Mouse (Mus musculus) hindbrain, embryonic 10.5 days (tissue): ENCODE results near the gene Ddx49. TPM values are rescaled to one million over a fixed set of nuclear protein-coding genes. Genes with fewer than 3 reads are reported as not detected.
A peak's percentile ranks its signal among the peaks of the same experiment; 100 is the strongest.

Experiments used
- DNase-seq: peaks from one replicate; pipeline ENCODE4 v3.0.0-alpha.2; 2017; ENCODE audit warnings: low spot score
- H3K27ac ChIP-seq: fragments of 300-500 bp; sonication (generic); 2 replicates; pipeline ENCODE4 v1.5.1; 2016; ENCODE audit warnings: mild to moderate bottlenecking, moderate library complexity
- H3K27me3 ChIP-seq: fragments of 300-500 bp; sonication (generic); 2 replicates; pipeline ENCODE4 v1.6.1; 2016; ENCODE audit warnings: mild to moderate bottlenecking; ENCODE audit not compliant: poor library complexity, insufficient read depth, severe bottlenecking
- H3K36me3 ChIP-seq: fragments of 300-500 bp; sonication (generic); 2 replicates; pipeline ENCODE4 v1.6.1; 2016; ENCODE audit warnings: mild to moderate bottlenecking, moderate library complexity
- H3K4me1 ChIP-seq: fragments of 300-500 bp; sonication (generic); replicated peaks from 2 replicates; pipeline ENCODE4 v1.6.1; 2016; ENCODE audit warnings: mild to moderate bottlenecking
- H3K4me3 ChIP-seq: fragments of 300-500 bp; sonication (generic); 2 replicates; pipeline ENCODE4 v1.5.1; 2016; ENCODE audit warnings: mild to moderate bottlenecking, moderate library complexity
- H3K9me3 ChIP-seq: fragments of 300-500 bp; sonication (generic); 2 replicates; pipeline ENCODE4 v1.6.1; 2016; ENCODE audit warnings: mild to moderate bottlenecking, moderate library complexity
- WGBS: fragments of 180-500 bp; shearing (Covaris S2); methylation state at CpG from one replicate; pipeline ENCODE4 v1.1.7; 2016; 5-methylcytosine and 5-hydroxymethylcytosine counted together
- polyA plus RNA-seq: library from polyadenylated mRNA; unstranded; fragments of >200 nt; fragmentation: Nextera tagmentation; extraction: Ambion mirVana; gene quantifications from 2 replicates; pipeline ENCODE4 v1.2.1, GENCODE M21; 2016

Gene Ddx49
- polyA plus RNA-seq, 1 experiment from 2014 or later, result 54.8 TPM

DNA sequence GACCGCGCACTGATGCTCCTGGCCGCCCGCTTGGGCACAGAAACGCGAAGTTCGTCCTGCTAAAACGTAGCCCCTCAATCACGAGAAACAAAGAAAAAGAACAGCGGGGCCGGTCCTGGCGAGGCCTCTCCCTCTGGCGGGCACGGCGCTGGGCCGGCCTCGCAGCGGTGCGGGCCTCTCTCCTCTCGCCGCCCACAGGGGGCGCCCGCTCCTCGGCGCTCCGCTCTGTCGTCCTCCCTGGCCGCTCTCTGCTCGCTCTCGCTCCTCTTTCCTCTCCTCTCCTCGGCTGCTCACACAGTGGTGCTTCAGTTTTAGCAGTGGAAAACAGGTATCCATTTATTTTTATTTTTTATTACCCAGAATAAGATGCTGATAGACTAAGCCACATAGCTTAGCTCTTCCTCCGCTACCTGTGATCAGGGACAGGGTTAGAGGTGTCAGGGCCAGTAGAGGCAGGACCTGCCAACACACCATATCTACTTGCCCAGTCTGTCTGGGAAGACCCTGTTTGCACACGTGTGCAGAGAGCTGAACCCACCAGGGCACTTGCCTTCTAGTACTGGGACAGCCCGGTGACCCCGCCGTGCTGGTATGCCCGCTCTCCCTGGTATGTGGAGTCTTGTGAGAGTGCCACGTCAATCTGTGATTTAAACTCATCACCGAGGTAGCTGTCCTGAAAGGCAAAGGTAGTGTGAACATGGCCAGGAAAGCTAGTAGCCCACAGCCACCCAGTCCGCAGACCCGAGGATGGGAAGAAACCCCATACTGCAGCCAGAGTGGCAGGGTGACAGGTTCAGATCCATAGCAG, 30.0 kb upstream of the Ddx49 start:
- Histone ChIP-seq H3K4me1 (peaks cover 40% of the 10 kb centered on the region), H3K36me3 (peaks cover 72% of the 10 kb centered on the region), H3K27me3 (peaks cover 39% of the 10 kb centered on the region), H3K27ac (peak overlapping the region; percentile 67), H3K9me3 (0 out of 2 replicates have a peak, but pooled peaks cover 3% of the 10 kb centered on the region), H3K4me3 (peak overlapping the region; percentile 22; the same call in 1 of the 2 replicates)
- WGBS, result 23% methylated on average over 41 of the region's 41 CpGs
- DNase-seq, result peak; percentile 80

DNA sequence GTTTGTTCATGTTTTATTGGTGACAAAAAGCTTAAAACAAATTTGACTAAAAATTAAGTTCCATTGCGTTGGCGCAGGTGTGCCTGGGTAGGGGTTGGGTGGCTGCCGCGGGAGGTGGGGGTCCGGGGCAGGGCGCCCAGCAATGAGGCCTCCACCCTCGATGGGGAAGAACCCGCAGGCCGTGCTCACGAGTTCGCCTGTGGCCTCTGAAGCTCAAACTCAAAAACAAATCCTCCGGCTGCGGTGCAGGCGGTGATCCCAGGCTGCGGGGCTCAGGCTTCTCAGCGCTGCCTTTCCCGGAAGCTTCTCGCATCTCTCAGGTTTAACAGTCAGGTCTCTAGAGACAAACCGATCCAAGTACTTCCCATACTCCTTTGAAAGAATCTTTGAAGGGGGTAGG, 29.2 kb upstream of the Ddx49 start:
- Histone ChIP-seq H3K27ac (peak overlapping the region; percentile 54; the same call in 1 of the 2 replicates), H3K36me3 (peaks cover 67% of the 10 kb centered on the region), H3K27me3 (peaks cover 39% of the 10 kb centered on the region), H3K4me1 (peaks cover 40% of the 10 kb centered on the region), H3K9me3 (0 out of 2 replicates have a peak, but pooled peaks cover 3% of the 10 kb centered on the region), H3K4me3 (peak overlapping the region; percentile 40; the same call in 1 of the 2 replicates)
- 65% methylated on average over 19 of the region's 19 CpGs for WGBS
- no peak for DNase-seq

DNA sequence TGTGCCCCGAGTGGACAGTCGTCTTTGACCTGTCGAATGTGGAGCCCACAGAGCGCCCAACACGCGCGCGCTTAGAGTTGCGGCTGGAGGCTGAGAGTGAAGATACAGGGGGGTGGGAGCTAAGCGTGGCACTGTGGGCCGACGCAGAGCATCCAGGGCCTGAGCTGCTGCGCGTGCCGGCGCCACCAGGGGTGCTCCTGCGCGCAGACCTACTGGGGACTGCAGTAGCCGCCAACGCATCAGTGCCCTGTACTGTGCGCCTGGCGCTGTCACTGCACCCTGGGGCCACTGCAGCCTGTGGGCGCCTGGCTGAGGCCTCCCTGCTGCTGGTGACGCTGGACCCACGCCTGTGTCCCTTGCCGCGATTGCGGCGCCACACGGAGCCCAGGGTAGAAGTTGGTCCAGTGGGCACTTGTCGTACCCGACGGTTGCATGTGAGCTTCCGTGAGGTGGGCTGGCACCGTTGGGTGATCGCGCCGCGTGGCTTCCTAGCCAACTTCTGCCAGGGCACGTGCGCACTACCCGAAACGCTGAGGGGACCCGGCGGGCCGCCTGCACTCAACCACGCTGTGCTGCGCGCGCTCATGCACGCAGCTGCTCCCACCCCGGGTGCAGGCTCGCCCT, 28.6 kb upstream of the Ddx49 start:
- H3K27ac ChIP-seq, result peak overlapping the region; percentile 83
- H3K4me1 ChIP-seq, result peaks cover 40% of the 10 kb centered on the region
- peaks cover 60% of the 10 kb centered on the region for H3K36me3 ChIP-seq
- H3K27me3 ChIP-seq, result peaks cover 39% of the 10 kb centered on the region
- peak; percentile 80 for DNase-seq
- 27% methylated on average over 53 of the region's 53 CpGs for WGBS
- H3K9me3 ChIP-seq, result 0 out of 2 replicates have a peak, but pooled peaks cover 3% of the 10 kb centered on the region
- H3K4me3 ChIP-seq, result peak overlapping the region; percentile 40

DNA sequence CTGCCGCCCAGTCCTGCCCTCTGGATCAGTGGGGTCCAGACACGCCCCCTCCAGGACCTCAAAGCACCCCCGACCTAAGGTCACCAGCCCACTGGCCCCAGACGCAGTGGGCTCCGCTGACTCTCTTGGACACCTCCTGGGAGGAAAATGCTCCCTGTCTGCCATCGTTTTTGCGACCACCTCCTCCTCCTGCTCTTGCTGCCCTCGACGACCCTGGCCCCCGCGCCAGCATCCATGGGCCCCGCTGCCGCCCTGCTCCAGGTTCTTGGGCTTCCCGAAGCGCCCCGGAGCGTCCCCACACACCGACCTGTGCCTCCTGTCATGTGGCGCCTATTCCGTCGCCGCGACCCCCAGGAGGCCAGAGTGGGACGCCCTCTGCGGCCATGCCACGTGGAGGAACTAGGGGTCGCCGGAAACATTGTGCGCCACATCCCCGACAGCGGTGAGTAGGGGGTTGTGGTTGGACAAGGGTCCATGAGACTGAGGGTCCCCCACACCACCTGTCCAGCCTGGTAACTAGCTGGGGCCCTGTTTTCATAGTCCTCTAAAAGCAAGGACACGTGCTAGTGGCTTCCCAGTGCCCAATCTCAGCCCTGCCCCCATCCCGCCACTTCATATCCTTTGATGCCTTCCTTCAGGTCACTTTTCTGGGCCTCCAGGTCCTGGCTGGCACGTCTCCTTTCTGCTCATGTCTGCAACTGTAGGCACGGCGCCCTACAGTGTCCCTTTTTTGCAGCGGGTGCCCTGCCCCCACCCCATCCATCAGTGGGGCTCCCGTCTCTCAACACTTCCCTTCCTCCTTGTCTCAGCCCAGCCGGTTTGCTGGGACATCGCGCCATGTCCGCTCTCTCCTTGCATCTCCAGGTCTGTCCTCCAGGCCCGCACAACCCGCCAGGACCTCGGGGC, 27.8 kb upstream of the Ddx49 start:
- H3K9me3 ChIP-seq, result 0 out of 2 replicates have a peak, but pooled peaks cover 3% of the 10 kb centered on the region
- H3K36me3 ChIP-seq, result peaks cover 52% of the 10 kb centered on the region
- WGBS, result 3% methylated on average over 45 of the region's 45 CpGs
- H3K27me3 ChIP-seq, result peaks cover 39% of the 10 kb centered on the region
- peak overlapping the region; percentile 83 for H3K27ac ChIP-seq
- peak; percentile 53 for DNase-seq
- peaks cover 40% of the 10 kb centered on the region for H3K4me1 ChIP-seq
- peak overlapping the region; percentile 40 for H3K4me3 ChIP-seq

DNA sequence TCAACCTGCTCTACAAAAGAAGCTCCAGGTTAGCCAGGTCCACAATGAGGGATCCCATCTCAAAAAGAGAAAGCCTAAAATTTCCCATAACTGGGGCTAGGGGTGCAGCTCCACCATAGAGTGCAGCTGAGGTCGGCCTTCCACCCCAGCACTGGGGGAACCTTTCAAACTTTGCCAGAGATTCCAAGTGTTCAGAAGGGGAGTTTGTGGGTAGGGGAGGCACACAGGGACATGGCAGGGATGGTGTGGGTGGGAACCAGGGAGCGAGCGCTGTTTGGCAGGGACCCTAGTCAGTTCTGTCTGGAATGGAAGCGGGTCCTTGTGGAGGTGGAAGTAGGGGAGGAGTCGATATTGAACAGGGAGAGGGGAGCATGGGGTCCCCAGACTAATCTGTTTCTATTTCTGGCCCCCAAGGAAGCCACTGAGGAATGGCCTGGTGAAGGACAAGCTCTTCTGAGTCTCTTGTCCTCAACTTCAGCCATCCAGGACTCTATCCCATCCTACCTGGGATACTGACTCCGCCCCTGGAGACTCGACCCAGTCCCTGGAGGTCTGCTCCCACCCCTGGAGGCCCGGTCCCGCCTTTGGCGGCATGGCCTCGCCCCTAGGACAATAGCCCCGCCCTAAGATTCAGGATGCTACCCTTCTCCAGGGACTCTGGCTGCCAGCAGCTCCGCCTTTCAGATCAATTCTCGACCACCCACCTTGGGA, 27.0 kb upstream of the Ddx49 start, which contains the start of gene Gdf1:
Gdf1 (plus strand) TSS at position 694 of the 711 bp plus-strand sequence.
- no peak for DNase-seq
- Histone ChIP-seq H3K4me1 (peaks cover 40% of the 10 kb centered on the region), H3K4me3 (peak within 1 kb of the TSS; percentile 40), H3K27me3 (peaks cover 39% of the 10 kb centered on the region), H3K9me3 (0 out of 2 replicates have a peak, but pooled peaks cover 3% of the 10 kb centered on the region), H3K36me3 (peaks cover 44% of the 10 kb centered on the region), H3K27ac (peak within 1 kb of the TSS; percentile 83)
- WGBS, result 19% methylated on average over 14 of the region's 14 CpGs

DNA sequence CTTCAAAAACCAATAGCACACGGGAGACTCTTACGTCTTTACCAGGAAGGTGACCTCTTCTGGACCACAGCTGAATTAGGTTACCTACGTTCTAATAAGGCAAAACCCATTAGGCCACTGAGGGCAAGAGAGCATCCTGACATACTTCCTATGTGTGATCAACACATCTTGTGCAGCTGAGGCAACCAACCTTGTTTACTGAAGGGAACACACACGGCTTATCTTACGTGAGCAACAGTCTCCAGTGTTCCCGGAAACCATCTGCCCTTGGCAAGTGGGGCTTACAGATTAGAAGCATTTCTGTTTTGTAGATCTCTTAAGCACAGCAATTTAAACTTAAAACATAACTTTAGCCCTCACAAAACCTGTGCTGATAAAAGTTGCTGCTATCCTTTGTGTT, 25.2 kb upstream of the Ddx49 start:
- Histone ChIP-seq H3K27me3 (peaks cover 39% of the 10 kb centered on the region), H3K4me3 (no peak overlapping the region), H3K27ac (no peak overlapping the region), H3K9me3 (0 out of 2 replicates have a peak, but pooled peaks cover 3% of the 10 kb centered on the region), H3K4me1 (peaks cover 40% of the 10 kb centered on the region), H3K36me3 (peaks cover 27% of the 10 kb centered on the region)
- no peak for DNase-seq
- WGBS, result 93% methylated on average over 6 of the region's 6 CpGs

DNA sequence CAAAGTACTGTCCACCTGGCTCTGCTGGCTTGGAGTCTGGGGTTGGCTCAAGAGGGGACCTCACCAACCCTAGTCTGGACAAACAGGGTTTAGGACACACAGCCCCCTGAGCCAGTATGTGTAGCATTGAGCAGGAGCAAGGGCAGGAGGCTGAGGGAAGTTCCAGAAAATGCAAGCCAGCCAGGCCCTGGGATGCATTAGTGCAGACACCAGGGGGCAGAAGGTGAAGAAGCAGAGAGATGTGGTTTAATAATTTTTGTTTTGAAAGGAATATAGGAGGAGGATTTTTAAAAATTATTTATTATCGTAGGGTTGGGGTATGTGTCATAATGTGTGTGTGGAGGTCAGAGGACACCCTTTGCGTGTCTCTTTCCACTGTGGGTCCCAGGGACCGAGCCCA, 21.4 kb upstream of the Ddx49 start:
- no peak overlapping the region for H3K27ac ChIP-seq
- no peak overlapping the region for H3K4me3 ChIP-seq
- peaks cover 9% of the 10 kb centered on the region; the same call in 1 of the 2 replicates for H3K36me3 ChIP-seq
- H3K9me3 ChIP-seq, result 0 out of 2 replicates have a peak, but pooled peaks cover 3% of the 10 kb centered on the region
- WGBS, result 92% methylated on average over 3 of the region's 3 CpGs
- no peak for DNase-seq
- 0 out of 2 replicates have a peak, but pooled peaks cover 11% of the 10 kb centered on the region for H3K4me1 ChIP-seq
- H3K27me3 ChIP-seq, result peaks cover 19% of the 10 kb centered on the region; the same call in 1 of the 2 replicates

DNA sequence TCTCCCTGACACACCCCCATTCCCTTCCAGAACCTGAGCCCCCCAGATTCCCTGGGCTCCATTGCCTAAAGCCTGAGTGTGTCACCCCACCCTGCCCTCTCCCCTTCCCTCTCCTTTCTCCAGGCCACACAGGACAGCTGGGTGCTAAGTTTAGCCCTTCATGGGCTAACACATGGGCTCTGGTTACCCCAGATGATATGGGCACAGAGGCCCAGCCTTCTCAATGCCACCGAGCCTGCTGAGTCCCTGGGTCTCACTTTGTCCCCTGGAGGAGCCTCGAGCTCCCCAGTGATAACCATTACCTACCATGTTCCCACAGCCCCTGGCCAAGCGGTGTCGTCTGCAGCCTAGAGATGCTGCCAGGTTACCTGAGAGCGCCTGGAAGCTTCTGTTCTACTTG, 15.6 kb upstream of the Ddx49 start:
- Histone ChIP-seq H3K27me3 (peaks cover 42% of the 10 kb centered on the region), H3K27ac (peak overlapping the region; percentile 83), H3K4me3 (peak overlapping the region; percentile 66; the same call in 1 of the 2 replicates), H3K36me3 (peaks cover 10% of the 10 kb centered on the region), H3K4me1 (peaks cover 49% of the 10 kb centered on the region), H3K9me3 (no peaks in the 10 kb centered on the region)
- no peak for DNase-seq
- 86% methylated on average over 5 of the region's 5 CpGs for WGBS

DNA sequence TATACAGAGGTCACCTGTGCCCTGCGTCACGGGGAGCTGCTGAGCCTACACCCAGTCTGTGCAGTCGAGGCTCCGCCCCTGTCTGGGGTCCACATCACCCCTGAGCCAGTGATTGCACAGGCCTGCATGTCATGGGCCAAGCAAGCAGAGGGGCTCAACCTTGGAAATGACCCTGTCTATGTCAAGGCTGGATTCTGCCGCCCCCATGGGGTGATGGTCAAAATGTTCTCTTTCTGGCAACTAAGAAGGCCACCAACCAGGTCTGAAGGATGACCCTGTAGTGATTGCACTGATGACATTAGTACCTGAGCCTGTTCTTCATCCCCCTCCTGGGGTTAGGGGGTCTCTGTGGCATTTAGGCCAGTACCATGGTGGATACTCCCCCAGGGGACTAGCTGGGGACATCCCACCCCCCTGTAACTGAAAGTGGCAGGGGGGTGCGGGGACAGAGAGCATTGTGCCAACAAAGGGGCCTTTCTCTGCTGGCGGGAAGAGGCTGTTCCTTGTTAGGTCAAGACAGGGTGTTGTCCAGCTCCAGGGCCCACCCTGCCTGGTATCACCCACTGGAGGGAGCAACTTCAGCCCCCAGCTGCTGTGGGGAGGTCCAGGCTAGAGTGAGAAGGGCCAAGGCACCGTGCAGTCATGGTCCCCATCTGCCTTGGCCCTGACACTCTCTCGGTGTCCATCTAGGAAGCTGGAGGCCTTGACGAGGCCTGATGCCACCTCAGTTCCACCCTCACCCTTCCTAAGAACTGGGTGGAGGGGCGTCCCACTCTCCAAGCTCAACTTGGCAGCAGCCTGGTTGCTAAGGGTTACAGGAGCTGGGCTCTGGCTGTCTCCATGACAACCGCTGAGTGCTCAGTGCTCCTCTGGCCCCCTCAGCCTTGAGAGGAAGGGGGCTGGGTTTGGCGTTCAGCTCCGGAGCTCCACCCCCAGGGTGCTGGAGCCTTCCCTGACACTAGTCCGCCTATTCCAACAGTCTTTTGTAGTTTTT, 14.5 kb upstream of the Ddx49 start:
- DNase-seq, result peak; percentile 84
- Histone ChIP-seq H3K4me3 (peak overlapping the region; percentile 66), H3K4me1 (peaks cover 45% of the 10 kb centered on the region), H3K27ac (peak overlapping the region; percentile 83), H3K27me3 (peaks cover 42% of the 10 kb centered on the region), H3K36me3 (peaks cover 21% of the 10 kb centered on the region), H3K9me3 (no peaks in the 10 kb centered on the region)
- WGBS, result 13% methylated on average over 15 of the region's 15 CpGs

DNA sequence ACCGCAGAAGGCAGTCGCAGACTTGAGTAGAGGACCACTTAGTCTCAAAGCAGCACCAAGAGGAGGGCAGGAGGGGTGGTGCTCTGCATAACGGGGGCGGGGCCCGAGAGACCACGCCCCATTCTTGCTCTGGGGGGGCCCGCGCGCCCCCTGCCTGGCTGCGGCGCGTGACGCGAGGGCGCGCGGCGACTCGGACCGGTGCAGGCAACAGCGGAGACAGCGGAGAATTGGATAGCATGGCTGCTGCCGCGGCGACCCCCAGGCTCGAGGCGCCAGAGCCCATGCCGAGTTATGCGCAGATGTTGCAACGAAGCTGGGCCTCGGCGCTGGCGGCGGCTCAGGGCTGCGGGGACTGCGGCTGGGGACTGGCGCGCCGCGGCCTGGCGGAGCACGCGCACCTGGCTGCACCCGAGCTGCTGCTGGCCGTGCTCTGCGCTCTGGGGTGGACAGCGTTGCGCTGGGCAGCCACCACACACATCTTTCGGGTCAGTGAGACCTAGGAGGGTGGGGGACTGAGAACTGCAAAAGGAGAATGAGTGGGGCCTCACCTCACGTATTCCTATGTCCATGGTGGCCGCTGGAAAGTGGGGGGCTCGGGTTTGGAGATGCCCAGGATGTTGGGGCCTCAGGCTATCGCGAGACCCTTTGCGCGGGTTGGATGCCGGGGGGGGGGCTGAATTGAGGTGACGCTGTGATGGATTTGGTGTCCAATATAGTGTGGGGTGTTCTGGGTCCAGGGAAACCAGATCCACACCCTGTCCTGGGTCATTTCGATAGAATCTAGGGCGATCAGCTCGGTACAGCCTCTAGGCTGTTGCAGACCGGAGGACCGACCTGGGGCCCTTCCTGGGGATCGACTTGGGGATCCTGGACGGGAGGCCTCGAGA, 13.6 kb upstream of the Ddx49 start, which contains the start of gene Cers1:
Cers1 (plus strand) TSS at position 152 of the 887 bp plus-strand sequence.
- WGBS, result 3% methylated on average over 66 of the region's 66 CpGs

More for the DNA sequence above, 13.6 kb upstream of the Ddx49 start, which contains the start of gene Cers1:
- Histone ChIP-seq H3K36me3 (peaks cover 30% of the 10 kb centered on the region), H3K4me1 (peaks cover 42% of the 10 kb centered on the region), H3K4me3 (peak within 1 kb of the TSS; percentile 66), H3K9me3 (no peaks in the 10 kb centered on the region), H3K27me3 (peaks cover 42% of the 10 kb centered on the region), H3K27ac (peak within 1 kb of the TSS; percentile 83)
- DNase-seq, result peak; percentile 73
